Mouse (Mus musculus) ES-E14 (cell line): ENCODE results near the gene Sccpdh.

Experiments
- CHD2 ChIP-seq: IDR thresholded peaks from 2 replicates; pipeline ENCODE4 v1.6.1; 2014; ENCODE audit warnings: mild to moderate bottlenecking, low read depth, low read length, inconsistent platforms
- HCFC1 ChIP-seq: IDR thresholded peaks from 2 replicates; pipeline ENCODE4 v1.6.1; 2012; ENCODE audit warnings: low read length, inconsistent platforms, borderline replicate concordance; ENCODE audit not compliant: insufficient read depth
- MAFK ChIP-seq: IDR thresholded peaks from 2 replicates; pipeline ENCODE4 v1.6.1; 2014; ENCODE audit warnings: mild to moderate bottlenecking, low read depth, low read length, inconsistent platforms; ENCODE audit not compliant: insufficient read depth
- ZC3H11A ChIP-seq: IDR thresholded peaks from 2 replicates; pipeline ENCODE4 v1.6.1; 2012; ENCODE audit warnings: low read depth, mild to moderate bottlenecking, inconsistent platforms, low read length, borderline replicate concordance
- ZNF384 ChIP-seq: IDR thresholded peaks from 2 replicates; pipeline ENCODE4 v1.6.1; 2012; ENCODE audit warnings: low read depth, low read length, inconsistent platforms

GRCm38 (mm10) chr1:179688914-179689313 lies 20.9 kb downstream of the Sccpdh start:
- no peak for TF ChIP-seq ZNF384
- no peak for TF ChIP-seq HCFC1
- TF ChIP-seq ZC3H11A = no peak
- no peak for TF ChIP-seq CHD2
- TF ChIP-seq MAFK = no peak
